Mouse (Mus musculus): ENCODE measurements at regions not wholly inside any gene's neighbourhood (a gene's known extent, or its start where the extent isn't known, plus 50 kb on each side); places are given as distances from the start of the nearest gene placed in this dataset.

GRCm38 (mm10) chr3:149827181-149827580 is 836.8 kb upstream of the Adgrl2 start:
- no peaks in the 10 kb centered on the region for H3K9me3 ChIP-seq (ENCODE audit: low read length)

GRCm38 (mm10) chr3:149826757-149827156 is 836.4 kb upstream of the Adgrl2 start:
- no peak overlapping the region for H3K4me3 ChIP-seq (replicated peaks; ENCODE audit: low read length)
- no peaks in the 10 kb centered on the region for H3K36me3 ChIP-seq (ENCODE audit: insufficient read depth, low read length)
- TF ChIP-seq CTCF (conservative IDR thresholded peaks at IDR 0.05; ENCODE audit: low read length) (no peak), NANOG (IDR thresholded peaks at IDR 0.05; ENCODE audit: borderline replicate concordance, low read length) (no peak), POU5F1 (IDR thresholded peaks at IDR 0.05; ENCODE audit: borderline replicate concordance, low read length) (no peak)
- no peaks in the 10 kb centered on the region for H3K27me3 ChIP-seq (ENCODE audit: insufficient read depth, low read length)
- H3K4me1 ChIP-seq (replicated peaks; ENCODE audit: low read depth, low read length): peaks cover 5% of the 10 kb centered on the region; the same call in 1 of the 2 replicates
- no peaks in the 10 kb centered on the region for H3K9me3 ChIP-seq (ENCODE audit: low read length)

More at GRCm38 (mm10) chr3:149827181-149827580, 836.8 kb upstream of the Adgrl2 start:
- TF ChIP-seq POU5F1 (IDR thresholded peaks at IDR 0.05; ENCODE audit: borderline replicate concordance, low read length) (no peak), NANOG (IDR thresholded peaks at IDR 0.05; ENCODE audit: borderline replicate concordance, low read length) (no peak), CTCF (conservative IDR thresholded peaks at IDR 0.05; ENCODE audit: low read length) (no peak)
- H3K36me3 ChIP-seq (ENCODE audit: insufficient read depth, low read length): no peaks in the 10 kb centered on the region
- no peak overlapping the region for H3K4me3 ChIP-seq (replicated peaks; ENCODE audit: low read length)
- no peaks in the 10 kb centered on the region for H3K27me3 ChIP-seq (ENCODE audit: insufficient read depth, low read length)
- H3K4me1 ChIP-seq (replicated peaks; ENCODE audit: low read depth, low read length): peaks cover 5% of the 10 kb centered on the region; the same call in 1 of the 2 replicates

- no peaks in the 10 kb centered on the region for H3K27me3 ChIP-seq (ENCODE audit: insufficient read depth, low read length)
- no peak overlapping the region for H3K4me3 ChIP-seq (replicated peaks; ENCODE audit: low read length)
- no peaks in the 10 kb centered on the region for H3K9me3 ChIP-seq (ENCODE audit: low read length)
- TF ChIP-seq NANOG (IDR thresholded peaks at IDR 0.05; ENCODE audit: borderline replicate concordance, low read length) (no peak), POU5F1 (IDR thresholded peaks at IDR 0.05; ENCODE audit: borderline replicate concordance, low read length) (no peak), CTCF (conservative IDR thresholded peaks at IDR 0.05; ENCODE audit: low read length) (no peak)
- H3K36me3 ChIP-seq (ENCODE audit: insufficient read depth, low read length): no peaks in the 10 kb centered on the region
- no peaks in the 10 kb centered on the region for H3K4me1 ChIP-seq (replicated peaks; ENCODE audit: low read depth, low read length)
Observed at GRCm38 (mm10) chr3:149820670-149821069, 830.3 kb upstream of the Adgrl2 start.

- no peak overlapping the region for H3K4me3 ChIP-seq (replicated peaks; ENCODE audit: low read length)
- no peaks in the 10 kb centered on the region for H3K27me3 ChIP-seq (ENCODE audit: insufficient read depth, low read length)
- H3K4me1 ChIP-seq (replicated peaks; ENCODE audit: low read depth, low read length): no peaks in the 10 kb centered on the region
- H3K9me3 ChIP-seq (ENCODE audit: low read length): no peaks in the 10 kb centered on the region
- no peaks in the 10 kb centered on the region for H3K36me3 ChIP-seq (ENCODE audit: insufficient read depth, low read length)
- no peak for TF ChIP-seq NANOG (IDR thresholded peaks at IDR 0.05; ENCODE audit: borderline replicate concordance, low read length)
- no peak for TF ChIP-seq POU5F1 (IDR thresholded peaks at IDR 0.05; ENCODE audit: borderline replicate concordance, low read length)
- TF ChIP-seq CTCF (conservative IDR thresholded peaks at IDR 0.05; ENCODE audit: low read length): no peak
Observed at GRCm38 (mm10) chr3:149819863-149820262, 829.5 kb upstream of the Adgrl2 start.

GRCm38 (mm10) chr3:149819081-149819480 is 828.7 kb upstream of the Adgrl2 start:
- Histone ChIP-seq H3K9me3 (ENCODE audit: low read length) (no peaks in the 10 kb centered on the region), H3K36me3 (ENCODE audit: insufficient read depth, low read length) (no peaks in the 10 kb centered on the region), H3K4me3 (replicated peaks; ENCODE audit: low read length) (no peak overlapping the region), H3K4me1 (replicated peaks; ENCODE audit: low read depth, low read length) (no peaks in the 10 kb centered on the region), H3K27me3 (ENCODE audit: insufficient read depth, low read length) (no peaks in the 10 kb centered on the region)
- no peak for TF ChIP-seq NANOG (IDR thresholded peaks at IDR 0.05; ENCODE audit: borderline replicate concordance, low read length)
- no peak for TF ChIP-seq CTCF (conservative IDR thresholded peaks at IDR 0.05; ENCODE audit: low read length)
- TF ChIP-seq POU5F1 (IDR thresholded peaks at IDR 0.05; ENCODE audit: borderline replicate concordance, low read length): no peak

GRCm38 (mm10) chr3:149811036-149811435 is 820.7 kb upstream of the Adgrl2 start:
- no peaks in the 10 kb centered on the region; the same call in 1 of the 2 replicates for H3K9me3 ChIP-seq (ENCODE audit: low read length)
- H3K4me1 ChIP-seq (replicated peaks; ENCODE audit: low read depth, low read length): no peaks in the 10 kb centered on the region
- H3K36me3 ChIP-seq (ENCODE audit: insufficient read depth, low read length): no peaks in the 10 kb centered on the region
- no peaks in the 10 kb centered on the region for H3K27me3 ChIP-seq (ENCODE audit: insufficient read depth, low read length)
- no peak for TF ChIP-seq NANOG (IDR thresholded peaks at IDR 0.05; ENCODE audit: borderline replicate concordance, low read length)
- no peak for TF ChIP-seq CTCF (conservative IDR thresholded peaks at IDR 0.05; ENCODE audit: low read length)
- no peak for TF ChIP-seq POU5F1 (IDR thresholded peaks at IDR 0.05; ENCODE audit: borderline replicate concordance, low read length)
- H3K4me3 ChIP-seq (replicated peaks; ENCODE audit: low read length): no peak overlapping the region

DNA sequence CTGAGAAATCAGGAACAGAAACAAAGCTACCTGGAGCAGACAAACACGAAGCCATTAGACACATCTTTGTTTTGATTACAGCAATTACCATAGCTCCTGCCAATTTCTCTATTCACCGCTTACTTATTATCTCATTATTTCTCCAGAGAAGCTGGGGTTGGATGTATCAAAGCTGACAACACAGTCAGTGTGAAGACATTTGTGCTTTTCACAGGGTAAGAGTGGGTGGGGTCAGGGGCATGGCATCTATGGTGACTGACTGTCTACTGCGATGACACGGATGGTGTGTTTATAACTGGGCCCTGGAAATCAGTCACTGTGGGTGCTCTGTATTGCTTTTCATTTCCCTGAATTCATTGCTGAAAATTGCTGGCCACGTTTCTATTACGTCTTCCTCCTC is 815.0 kb upstream of the Adgrl2 start:
- no peak overlapping the region for H3K4me3 ChIP-seq (replicated peaks; ENCODE audit: low read length)
- no peaks in the 10 kb centered on the region for H3K9me3 ChIP-seq (ENCODE audit: low read length)
- H3K27me3 ChIP-seq (ENCODE audit: insufficient read depth, low read length): no peaks in the 10 kb centered on the region
- no peaks in the 10 kb centered on the region for H3K4me1 ChIP-seq (replicated peaks; ENCODE audit: low read depth, low read length)
- H3K36me3 ChIP-seq (ENCODE audit: insufficient read depth, low read length): no peaks in the 10 kb centered on the region
- TF ChIP-seq POU5F1 (IDR thresholded peaks at IDR 0.05; ENCODE audit: borderline replicate concordance, low read length) (no peak), NANOG (IDR thresholded peaks at IDR 0.05; ENCODE audit: borderline replicate concordance, low read length) (no peak), CTCF (conservative IDR thresholded peaks at IDR 0.05; ENCODE audit: low read length) (no peak)

GRCm38 (mm10) chr3:149796123-149796522 is 805.8 kb upstream of the Adgrl2 start:
- no peak overlapping the region for H3K4me3 ChIP-seq (replicated peaks; ENCODE audit: low read length)
- TF ChIP-seq NANOG (IDR thresholded peaks at IDR 0.05; ENCODE audit: borderline replicate concordance, low read length): no peak
- H3K27me3 ChIP-seq (ENCODE audit: insufficient read depth, low read length): no peaks in the 10 kb centered on the region
- H3K4me1 ChIP-seq (replicated peaks; ENCODE audit: low read depth, low read length): no peaks in the 10 kb centered on the region
- H3K9me3 ChIP-seq (ENCODE audit: low read length): 0 out of 2 replicates have a peak, but pooled peaks cover 2% of the 10 kb centered on the region
- no peaks in the 10 kb centered on the region for H3K36me3 ChIP-seq (ENCODE audit: insufficient read depth, low read length)

DNA sequence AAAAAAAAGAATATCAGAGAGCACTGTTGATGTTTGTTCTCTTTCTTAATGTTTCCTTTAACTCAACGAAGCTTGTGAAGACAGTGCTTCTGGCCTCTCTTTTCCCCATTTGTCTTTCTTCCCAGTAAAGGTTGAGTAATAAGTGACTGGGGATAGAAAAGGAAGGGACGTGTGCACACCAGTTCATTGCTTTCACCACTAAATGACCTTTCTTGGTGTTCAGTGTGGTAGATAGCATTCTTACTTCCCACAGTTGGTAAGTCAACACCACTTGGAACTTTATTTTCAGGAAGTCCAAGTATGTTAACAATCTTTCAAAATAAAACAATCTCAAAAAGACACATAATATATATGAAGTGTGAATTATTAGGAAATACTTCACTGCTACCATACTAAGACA is 801.2 kb upstream of the Adgrl2 start:
- Histone ChIP-seq H3K9me3 (ENCODE audit: low read length) (no peaks in the 10 kb centered on the region), H3K27me3 (ENCODE audit: insufficient read depth, low read length) (no peaks in the 10 kb centered on the region), H3K4me3 (replicated peaks; ENCODE audit: low read length) (no peak overlapping the region), H3K36me3 (ENCODE audit: insufficient read depth, low read length) (no peaks in the 10 kb centered on the region), H3K4me1 (replicated peaks; ENCODE audit: low read depth, low read length) (no peaks in the 10 kb centered on the region)
- TF ChIP-seq CTCF (conservative IDR thresholded peaks at IDR 0.05; ENCODE audit: low read length) (no peak), POU5F1 (IDR thresholded peaks at IDR 0.05; ENCODE audit: borderline replicate concordance, low read length) (no peak)
